Mouse (Mus musculus) heart, embryonic 14.5 days (tissue): ENCODE results near the gene Fchsd2. TPM values are rescaled to one million over a fixed set of nuclear protein-coding genes. Genes with fewer than 3 reads are reported as not detected.

ENCODE experiments used
- ATAC-seq: fragments of 200-750 bp; cut with Nextera tagmentation; 2 replicates; pipeline ENCODE4 v1.8.0; 2017; ENCODE audit warnings: low read depth, moderate TSS enrichment; ENCODE audit not compliant: insufficient number of reproducible peaks, insufficient read depth, low FRiP score
- H3K27ac ChIP-seq, 2 experiments: fragments of 200-500 bp in 1 of 2; fragments of 300-500 bp in 1 of 2; sonication (generic) in 1 of 2; replicated peaks in 1 of 2; 2 replicates each; pipeline ENCODE4 v1.5.1; 2012 to 2014; ENCODE audit warnings: low read depth in 2 of 2, low read length in 2 of 2, control low read depth in 1 of 2, mild to moderate bottlenecking in 1 of 2, mixed read lengths in 1 of 2; ENCODE audit not compliant: control insufficient read depth in 1 of 2, insufficient read depth in 1 of 2
- H3K27me3 ChIP-seq: fragments of 300-500 bp; sonication (generic); 2 replicates; pipeline ENCODE4 v1.6.1; 2014; ENCODE audit warnings: mild to moderate bottlenecking, low read length, control low read depth; ENCODE audit not compliant: control insufficient read depth, insufficient read depth
- H3K36me3 ChIP-seq: fragments of 300-500 bp; sonication (generic); 2 replicates; pipeline ENCODE4 v1.6.1; 2014; ENCODE audit warnings: mild to moderate bottlenecking, control low read depth, low read length, mixed read lengths; ENCODE audit not compliant: control insufficient read depth, insufficient read depth
- H3K4me1 ChIP-seq, 2 experiments: fragments of 200-500 bp in 1 of 2; fragments of 300-500 bp in 1 of 2; sonication (generic) in 1 of 2; 2 replicates each; pipeline ENCODE4 v1.6.1; 2012 to 2014; ENCODE audit warnings: low read length in 2 of 2, control low read depth in 1 of 2, mixed read lengths in 1 of 2; ENCODE audit not compliant: control insufficient read depth in 2 of 2, insufficient read depth in 2 of 2
- H3K4me2 ChIP-seq: fragments of 300-500 bp; sonication (generic); 2 replicates; pipeline ENCODE4 v1.6.1; 2014; ENCODE audit warnings: mild to moderate bottlenecking, low read length
- H3K4me3 ChIP-seq, 2 experiments: fragments of 200-500 bp in 1 of 2; fragments of 300-500 bp in 1 of 2; sonication (generic) in 1 of 2; 2 replicates each; pipeline ENCODE4 v1.5.1; 2012 to 2014; ENCODE audit warnings: low read length in 2 of 2, mild to moderate bottlenecking in 2 of 2, control low read depth in 1 of 2, low read depth in 1 of 2, moderate library complexity in 1 of 2; ENCODE audit not compliant: control insufficient read depth in 1 of 2, insufficient read depth in 1 of 2
- H3K9ac ChIP-seq: fragments of 300-500 bp; sonication (generic); 2 replicates; pipeline ENCODE4 v1.6.1; 2014; ENCODE audit warnings: mild to moderate bottlenecking, low read length
- H3K9me3 ChIP-seq: fragments of 300-500 bp; sonication (generic); 2 replicates; pipeline ENCODE4 v1.6.1; 2016; ENCODE audit warnings: low read length, control low read depth; ENCODE audit not compliant: control insufficient read depth
- WGBS: fragments of 180-500 bp; shearing (Covaris S2); extraction: QIAGEN DNeasy Blood & Tissue Kit; methylation state at CpG from one replicate; pipeline ENCODE4 v1.1.7; 2014; 5-methylcytosine and 5-hydroxymethylcytosine counted together
- polyA plus RNA-seq: library from polyadenylated mRNA; unstranded; fragments of >200 nt; fragmentation: Nextera tagmentation; extraction: Ambion mirVana; gene quantifications from 2 replicates; pipeline ENCODE4 v1.2.1, GENCODE M21; 2014

Fchsd2 gene
- polyA plus RNA-seq, 1 experiment from 2014 or later, result 18.0 TPM

DNA sequence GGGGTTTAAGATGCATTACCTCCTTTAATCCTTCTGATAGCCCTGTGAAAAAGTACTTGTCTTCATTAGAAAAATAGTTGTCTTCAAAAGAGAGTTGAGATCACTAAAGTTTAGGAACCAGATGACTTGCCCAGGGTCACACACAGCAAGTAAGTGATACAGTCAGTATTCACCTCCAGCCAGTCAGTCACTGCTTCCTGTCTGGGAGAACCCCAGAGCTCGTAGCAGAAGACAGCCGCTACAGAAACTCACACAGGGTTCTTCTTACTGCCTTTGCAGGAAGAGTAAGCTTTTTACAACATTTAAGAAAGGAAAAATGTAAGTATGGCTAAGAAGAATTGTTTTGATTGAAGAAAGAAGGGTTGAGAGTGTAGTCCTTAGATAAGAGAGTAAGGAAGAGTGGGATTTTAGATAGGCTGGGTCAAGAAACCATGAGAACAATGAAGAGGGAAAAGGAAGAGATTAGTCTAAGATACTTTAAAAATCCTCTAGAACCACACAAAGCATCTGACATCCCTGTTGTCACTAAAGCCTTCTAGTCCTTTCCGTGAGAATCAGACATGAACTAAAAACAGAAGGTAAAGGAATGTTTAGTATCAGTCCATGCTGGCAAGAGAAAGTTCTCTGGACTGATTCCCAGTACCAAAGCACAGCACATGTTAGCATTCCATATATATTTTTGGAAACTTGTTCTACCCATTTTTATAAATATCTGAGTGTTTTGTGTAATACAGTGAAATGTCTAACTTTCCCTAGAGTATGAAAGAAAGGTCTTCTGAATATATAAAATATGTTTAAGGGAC is 175.0 kb downstream of the Fchsd2 start:
- ATAC-seq, result peak; percentile 68
- H3K4me1 ChIP-seq, result peaks cover 2 to 20% of the 10 kb centered on the region in 2 experiments; a peak in 3 of 4 replicates
- H3K27ac ChIP-seq, result peak overlapping the region; percentile 73 to 81
- H3K4me3 ChIP-seq, result no peak overlapping the region
- peaks cover 10% of the 10 kb centered on the region for H3K36me3 ChIP-seq
- H3K4me2 ChIP-seq, result peak overlapping the region; percentile 0; the same call in 1 of the 2 replicates
- no peaks in the 10 kb centered on the region for H3K27me3 ChIP-seq
- no peaks in the 10 kb centered on the region for H3K9me3 ChIP-seq
- no peak overlapping the region for H3K9ac ChIP-seq
- 33% methylated on average over 3 of the region's 3 CpGs for WGBS

DNA sequence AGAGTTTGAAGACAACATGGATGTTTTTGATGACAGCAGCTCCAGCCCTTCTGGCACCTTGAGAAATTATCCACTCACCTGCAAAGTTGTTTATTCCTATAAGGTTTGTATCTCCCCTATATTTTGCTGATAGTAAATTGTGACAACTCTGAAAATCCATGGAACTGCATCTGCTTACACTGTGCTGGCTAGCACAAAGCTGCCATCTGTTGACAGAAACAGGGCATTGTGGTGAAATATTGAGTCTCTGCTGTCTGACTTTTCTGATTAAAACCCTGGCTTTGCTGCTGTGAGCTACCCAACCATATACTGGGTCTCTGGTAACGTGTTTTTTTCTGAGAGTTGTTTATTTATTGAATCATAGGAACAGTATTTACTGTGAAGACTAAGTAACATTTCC is 178.9 kb downstream of the Fchsd2 start:
- Histone ChIP-seq H3K4me1 (peaks cover 2 to 20% of the 10 kb centered on the region in 2 experiments; a peak in 3 of 4 replicates), H3K9me3 (no peaks in the 10 kb centered on the region), H3K4me3 (no peak overlapping the region), H3K27ac (no peak overlapping the region), H3K27me3 (no peaks in the 10 kb centered on the region), H3K4me2 (no peak overlapping the region), H3K9ac (no peak overlapping the region), H3K36me3 (peaks cover 38% of the 10 kb centered on the region)
- WGBS, result 78% methylated on average over 1 of the region's 1 CpGs
- no peak for ATAC-seq

DNA sequence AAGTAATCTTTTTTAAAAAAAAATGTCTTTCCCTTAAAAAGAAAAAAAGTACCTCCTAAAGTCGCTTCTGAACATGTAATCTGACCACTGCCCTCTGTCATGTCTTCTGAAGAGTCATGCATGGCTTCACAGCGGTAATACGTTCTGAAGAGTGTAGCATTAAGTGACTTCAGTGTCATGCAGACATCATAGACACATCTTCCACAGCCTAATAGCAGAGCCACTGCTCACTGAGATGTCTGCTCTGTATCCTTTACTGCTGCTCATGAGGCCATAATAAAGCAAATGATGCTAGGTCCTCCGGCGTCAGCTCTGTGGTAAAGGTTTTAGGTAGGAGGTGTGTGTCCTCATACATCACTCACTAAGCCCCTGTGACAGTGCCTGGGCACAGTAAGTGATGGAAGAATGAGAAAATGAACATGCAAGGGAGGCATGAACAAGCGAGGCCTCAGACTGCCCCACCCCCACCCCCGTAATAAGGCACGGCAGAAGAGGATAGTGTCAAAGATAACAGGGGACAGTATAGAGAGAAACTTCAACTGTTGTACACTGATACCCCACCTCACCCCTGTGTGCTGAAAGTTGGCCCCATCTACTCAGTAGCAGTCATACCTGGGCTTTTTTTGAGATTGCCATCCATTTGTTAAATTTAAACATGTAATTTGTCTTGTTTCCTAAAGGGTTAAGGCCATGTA is 179.9 kb downstream of the Fchsd2 start:
- Histone ChIP-seq H3K27me3 (no peaks in the 10 kb centered on the region), H3K9me3 (no peaks in the 10 kb centered on the region), H3K4me3 (no peak overlapping the region), H3K36me3 (peaks cover 48% of the 10 kb centered on the region), H3K27ac (no peak overlapping the region), H3K4me1 (peaks cover 0 to 10% of the 10 kb centered on the region in 2 experiments; a peak in 2 of 4 replicates), H3K4me2 (no peak overlapping the region), H3K9ac (no peak overlapping the region)
- ATAC-seq, result no peak
- 77% methylated on average over 8 of the region's 8 CpGs for WGBS

DNA sequence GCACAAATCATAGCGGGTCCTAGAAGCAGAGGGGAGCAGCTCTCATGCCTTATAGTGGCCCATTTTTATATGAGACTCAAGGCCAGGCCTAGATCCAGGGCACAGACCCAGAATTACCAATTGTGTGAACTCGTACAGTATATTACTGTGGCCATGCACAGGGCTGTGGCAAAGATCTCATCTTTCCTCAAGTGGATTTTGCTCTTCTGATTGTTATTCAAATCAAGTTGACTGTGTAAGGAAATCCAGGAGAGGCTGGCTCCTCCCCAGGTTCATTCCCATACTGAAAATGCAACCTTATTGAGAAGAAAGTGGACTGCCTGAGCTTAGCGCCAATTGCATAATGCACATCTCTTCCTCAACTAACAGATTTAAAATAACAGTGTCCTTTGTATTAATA is 190.1 kb downstream of the Fchsd2 start:
- Histone ChIP-seq H3K4me1 (no peaks in the 10 kb centered on the region), H3K4me3 (no peak overlapping the region), H3K36me3 (peaks cover 91% of the 10 kb centered on the region), H3K9ac (no peak overlapping the region), H3K4me2 (no peak overlapping the region), H3K27me3 (no peaks in the 10 kb centered on the region), H3K27ac (no peak overlapping the region), H3K9me3 (no peaks in the 10 kb centered on the region)
- 93% methylated on average over 3 of the region's 3 CpGs for WGBS
- no peak for ATAC-seq

DNA sequence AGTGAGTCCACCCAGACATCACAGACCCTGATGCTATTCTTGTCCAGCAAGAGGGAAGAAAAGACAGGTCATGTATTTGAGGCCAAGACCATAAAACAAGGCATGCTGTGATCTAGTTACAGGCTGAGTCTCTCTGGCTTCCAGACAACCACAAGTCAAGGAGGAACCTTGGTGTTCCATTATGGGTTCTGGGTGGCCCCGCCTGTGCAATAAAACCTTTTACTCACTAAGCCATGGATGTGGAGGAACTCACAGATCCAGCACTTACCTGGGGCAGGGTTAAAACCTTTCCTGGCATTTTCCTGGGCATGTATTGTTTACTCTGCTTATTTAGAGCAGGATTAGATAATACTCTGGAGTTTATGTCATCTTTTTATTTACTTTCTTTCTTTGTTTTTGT is 191.8 kb downstream of the Fchsd2 start:
- H3K36me3 ChIP-seq, result peaks cover 88% of the 10 kb centered on the region
- no peak overlapping the region for H3K4me3 ChIP-seq
- H3K9me3 ChIP-seq, result no peaks in the 10 kb centered on the region
- WGBS, result 92% methylated on average over 1 of the region's 1 CpGs
- no peak overlapping the region for H3K27ac ChIP-seq
- H3K27me3 ChIP-seq, result no peaks in the 10 kb centered on the region
- no peaks in the 10 kb centered on the region for H3K4me1 ChIP-seq
- H3K9ac ChIP-seq, result no peak overlapping the region
- no peak for ATAC-seq
- H3K4me2 ChIP-seq, result no peak overlapping the region

DNA sequence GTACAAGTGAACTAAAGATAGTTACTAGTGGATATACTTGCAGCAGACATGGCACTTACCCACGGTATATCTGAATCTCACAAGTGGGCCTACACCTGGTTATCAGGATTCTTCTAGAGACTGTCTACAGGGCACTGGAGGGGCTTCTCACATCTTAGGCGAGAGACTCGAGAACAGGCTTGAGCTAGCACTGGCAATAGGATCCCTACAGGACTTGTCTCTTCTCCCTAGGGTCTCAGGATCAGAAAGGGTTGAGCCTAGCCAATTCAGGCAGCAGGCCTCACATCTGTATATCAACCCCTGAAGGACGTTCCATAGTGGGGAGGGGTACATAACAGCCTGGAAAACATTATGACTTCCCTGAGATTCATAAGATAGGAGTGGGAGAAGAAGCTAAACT is 194.2 kb downstream of the Fchsd2 start:
- Histone ChIP-seq H3K27me3 (no peaks in the 10 kb centered on the region), H3K4me3 (no peak overlapping the region), H3K27ac (no peak overlapping the region), H3K9me3 (no peaks in the 10 kb centered on the region), H3K4me2 (no peak overlapping the region), H3K36me3 (peaks cover 92% of the 10 kb centered on the region), H3K9ac (no peak overlapping the region), H3K4me1 (no peaks in the 10 kb centered on the region)
- no peak for ATAC-seq
- WGBS, result 58% methylated on average over 4 of the region's 4 CpGs

DNA sequence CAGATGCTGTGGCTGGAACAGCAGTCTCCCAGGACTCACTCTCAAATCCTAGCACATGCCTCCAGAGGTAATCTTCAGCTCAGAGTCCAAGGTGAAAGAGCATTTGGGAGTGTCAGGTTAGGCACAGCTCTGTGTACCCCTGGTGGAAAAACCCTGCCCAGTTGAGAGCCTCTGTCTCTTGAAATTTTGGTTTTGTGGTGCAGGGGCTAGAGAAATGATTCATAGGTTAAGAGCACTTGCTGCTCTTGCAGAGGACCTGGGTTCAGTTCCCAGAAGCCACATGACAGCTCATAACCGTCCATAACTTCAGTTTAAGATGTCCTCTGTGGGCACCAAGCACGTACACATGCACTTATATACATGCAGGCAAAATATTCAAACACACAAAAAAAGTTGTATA is 195.2 kb downstream of the Fchsd2 start:
- Histone ChIP-seq H3K9me3 (no peaks in the 10 kb centered on the region), H3K4me2 (no peak overlapping the region), H3K27me3 (no peaks in the 10 kb centered on the region), H3K4me1 (no peaks in the 10 kb centered on the region), H3K36me3 (peaks cover 88% of the 10 kb centered on the region), H3K27ac (no peak overlapping the region), H3K9ac (no peak overlapping the region), H3K4me3 (no peak overlapping the region)
- no peak for ATAC-seq
- WGBS, result 71% methylated on average over 2 of the region's 2 CpGs
